Mouse (Mus musculus) mesoderm, embryonic 11.5 days (tissue): Measurements from ENCODE around the gene Camkv.
A peak's percentile ranks its signal among the peaks of the same experiment; 100 is the strongest.

Experiments
- DNase-seq: peaks from one replicate; pipeline ENCODE4 v3.0.0-alpha.2; 2012; ENCODE audit warnings: low read depth, low spot score

Camkv gene

GRCm38 (mm10) chr9:107961881-107962280 is 26.4 kb downstream of the Camkv start:
- no peak for DNase-seq

- no peak for DNase-seq
Observed at GRCm38 (mm10) chr9:107962916-107963315, 27.4 kb downstream of the Camkv start.

- DNase-seq, result peak; percentile 88
Observed at GRCm38 (mm10) chr9:107963700-107964099, 28.2 kb downstream of the Camkv start.

- DNase-seq, result no peak
Observed at GRCm38 (mm10) chr9:107964681-107965080, 29.2 kb downstream of the Camkv start.

GRCm38 (mm10) chr9:107966676-107967075 is 31.2 kb downstream of the Camkv start:
- no peak for DNase-seq

GRCm38 (mm10) chr9:107967437-107967836 is 32.0 kb downstream of the Camkv start:
- no peak for DNase-seq

- no peak for DNase-seq
Observed at GRCm38 (mm10) chr9:107968531-107968930, 33.1 kb downstream of the Camkv start.

GRCm38 (mm10) chr9:107970311-107970710 is 34.8 kb downstream of the Camkv start:
- DNase-seq, result no peak

- DNase-seq, result no peak
Observed at GRCm38 (mm10) chr9:107971690-107972541, 36.4 kb downstream of the Camkv start.

- no peak for DNase-seq
Observed at GRCm38 (mm10) chr9:107974491-107975171, 39.2 kb downstream of the Camkv start.

GRCm38 (mm10) chr9:107975399-107976386 is 40.2 kb downstream of the Camkv start, which contains the start of gene Uba7:
Gene Uba7, plus strand, starts transcription at chr9:107975505.
- DNase-seq, result no peak

GRCm38 (mm10) chr9:107978815-107979214 is 43.3 kb downstream of the Camkv start:
- DNase-seq, result no peak

GRCm38 (mm10) chr9:107981684-107982605 is 46.5 kb downstream of the Camkv start:
- DNase-seq, result peak; percentile 85

- DNase-seq, result peak; percentile 87
Observed at GRCm38 (mm10) chr9:107982681-107983346, 47.3 kb downstream of the Camkv start, which contains the start of gene Gm20661. Gene Gm20661, plus strand, starts transcription at chr9:107983058.

GRCm38 (mm10) chr9:107983421-107983890 is 48.0 kb downstream of the Camkv start:
- DNase-seq, result peak; percentile 84

- no peak for DNase-seq
Observed at GRCm38 (mm10) chr9:107984052-107984753, 48.7 kb downstream of the Camkv start.

GRCm38 (mm10) chr9:107984754-107985055 is 49.2 kb downstream of the Camkv start:
- DNase-seq, result no peak

- DNase-seq, result peak; percentile 83
Observed at GRCm38 (mm10) chr9:107985131-107986119, 50.0 kb downstream of the Camkv start, which contains the start of gene Inka1. Gene Inka1, minus strand, starts transcription at chr9:107985879.
